Mouse (Mus musculus) heart, embryonic 16.5 days (tissue): Measurements from ENCODE around the gene Nup133. TPM values are rescaled to one million over a fixed set of nuclear protein-coding genes. Genes with fewer than 3 reads are reported as not detected.

Experiments
- ATAC-seq: fragments of 200-750 bp; cut with Nextera tagmentation; replicated peaks from 2 replicates; pipeline ENCODE4 v1.8.0; 2017; ENCODE audit warnings: moderate number of reproducible peaks; ENCODE audit not compliant: insufficient read depth, low FRiP score; ENCODE audit errors: extremely low read depth
- H3K27ac ChIP-seq: fragments of 300-500 bp; sonication (generic); 2 replicates; pipeline ENCODE4 v1.5.1; 2014; ENCODE audit warnings: mild to moderate bottlenecking, low read length, control low read depth, moderate library complexity
- H3K27me3 ChIP-seq: fragments of 300-500 bp; sonication (generic); 2 replicates; pipeline ENCODE4 v1.6.1; 2014; ENCODE audit warnings: low read length, mixed read lengths; ENCODE audit not compliant: control insufficient read depth, insufficient read depth
- H3K36me3 ChIP-seq: fragments of 300-500 bp; sonication (generic); 2 replicates; pipeline ENCODE4 v1.6.1; 2014; ENCODE audit not compliant: control insufficient read depth, insufficient read depth
- H3K4me1 ChIP-seq: fragments of 300-500 bp; sonication (generic); 2 replicates; pipeline ENCODE4 v1.6.1; 2014; ENCODE audit warnings: low read length, mixed read lengths; ENCODE audit not compliant: control insufficient read depth, insufficient read depth
- H3K4me2 ChIP-seq: fragments of 300-500 bp; sonication (generic); 2 replicates; pipeline ENCODE4 v1.6.1; 2014; ENCODE audit warnings: low read depth, mild to moderate bottlenecking, control low read depth, low read length
- H3K4me3 ChIP-seq: fragments of 300-500 bp; sonication (generic); 2 replicates; pipeline ENCODE4 v1.5.1; 2014; ENCODE audit warnings: mild to moderate bottlenecking, control low read depth, low read length
- H3K9ac ChIP-seq: fragments of 300-500 bp; sonication (generic); 2 replicates; pipeline ENCODE4 v1.6.1; 2014; ENCODE audit warnings: low read length, control low read depth
- H3K9me3 ChIP-seq: fragments of 300-500 bp; sonication (generic); replicated peaks from 2 replicates; pipeline ENCODE4 v1.6.1; 2016; ENCODE audit warnings: low read length; ENCODE audit not compliant: control insufficient read depth
- WGBS: fragments of 180-500 bp; shearing (Covaris S2); extraction: QIAGEN DNeasy Blood & Tissue Kit; methylation state at CpG from one replicate; pipeline ENCODE4 v1.1.7; 2014; 5-methylcytosine and 5-hydroxymethylcytosine counted together
- polyA plus RNA-seq: library from polyadenylated mRNA; unstranded; fragments of >200 nt; fragmentation: Nextera tagmentation; extraction: Ambion mirVana; gene quantifications from 2 replicates; pipeline ENCODE4 v1.2.1, GENCODE M21; 2015

The Nup133 gene
- polyA plus RNA-seq, 1 experiment from 2014 or later = 21.6 TPM

- Histone ChIP-seq H3K4me3 (peak overlapping the region; percentile 78), H3K27ac (peak overlapping the region; percentile 96), H3K27me3 (no peaks in the 10 kb centered on the region), H3K9me3 (no peaks in the 10 kb centered on the region), H3K4me1 (peaks cover 39% of the 10 kb centered on the region), H3K36me3 (no peaks in the 10 kb centered on the region), H3K9ac (peak overlapping the region; percentile 88), H3K4me2 (peak overlapping the region; percentile 79)
- WGBS = under 1% methylated on average over 48 of the region's 48 CpGs
- peak; percentile 21 for ATAC-seq
Measured at GRCm38 (mm10) chr8:123982291-123982793, 33.3 kb upstream of the Nup133 start.

GRCm38 (mm10) chr8:123981674-123982073, 32.6 kb upstream of the Nup133 start:
- WGBS = 37% methylated on average over 4 of the region's 4 CpGs
- no peaks in the 10 kb centered on the region for H3K36me3 ChIP-seq
- no peak overlapping the region for H3K27ac ChIP-seq
- H3K4me3 ChIP-seq = peak overlapping the region; percentile 78
- H3K4me1 ChIP-seq = peaks cover 39% of the 10 kb centered on the region
- no peak for ATAC-seq
- H3K9me3 ChIP-seq = no peaks in the 10 kb centered on the region
- H3K4me2 ChIP-seq = peak overlapping the region; percentile 79
- H3K27me3 ChIP-seq = no peaks in the 10 kb centered on the region
- peak overlapping the region; percentile 49; the same call in 1 of the 2 replicates for H3K9ac ChIP-seq

GRCm38 (mm10) chr8:123980239-123980638, 31.2 kb upstream of the Nup133 start:
- no peak overlapping the region for H3K9ac ChIP-seq
- no peak overlapping the region for H3K4me3 ChIP-seq
- ATAC-seq = no peak

GRCm38 (mm10) chr8:123978926-123979325, 29.9 kb upstream of the Nup133 start:
- Histone ChIP-seq H3K9me3 (no peaks in the 10 kb centered on the region), H3K4me2 (peak overlapping the region; percentile 53; the same call in 1 of the 2 replicates), H3K27ac (peak overlapping the region; percentile 72), H3K36me3 (0 out of 2 replicates have a peak, but pooled peaks cover 2% of the 10 kb centered on the region), H3K9ac (peak overlapping the region; percentile 30), H3K4me3 (no peak overlapping the region), H3K27me3 (no peaks in the 10 kb centered on the region), H3K4me1 (peaks cover 39% of the 10 kb centered on the region)
- 0 out of 2 replicates have a peak, but pooled peaks have one; percentile 2 for ATAC-seq
- 37% methylated on average over 8 of the region's 8 CpGs for WGBS

More at GRCm38 (mm10) chr8:123980239-123980638, 31.2 kb upstream of the Nup133 start:
- H3K27ac ChIP-seq = no peak overlapping the region
- no peak overlapping the region for H3K4me2 ChIP-seq
- H3K4me1 ChIP-seq = peaks cover 39% of the 10 kb centered on the region
- no peaks in the 10 kb centered on the region for H3K9me3 ChIP-seq
- H3K27me3 ChIP-seq = no peaks in the 10 kb centered on the region
- no peaks in the 10 kb centered on the region for H3K36me3 ChIP-seq
- WGBS = 64% methylated on average over 4 of the region's 4 CpGs

GRCm38 (mm10) chr8:123978166-123978838, 29.2 kb upstream of the Nup133 start:
- H3K4me1 ChIP-seq = peaks cover 34% of the 10 kb centered on the region
- peak overlapping the region; percentile 26; the same call in 1 of the 2 replicates for H3K4me3 ChIP-seq
- 0 out of 2 replicates have a peak, but pooled peaks have one; percentile 12 for ATAC-seq

GRCm38 (mm10) chr8:123977499-123977898, 28.4 kb upstream of the Nup133 start:
- peaks cover 33% of the 10 kb centered on the region for H3K4me1 ChIP-seq
- WGBS = 79% methylated on average over 4 of the region's 4 CpGs
- no peak overlapping the region; the same call in 1 of the 2 replicates for H3K9ac ChIP-seq
- H3K27me3 ChIP-seq = no peaks in the 10 kb centered on the region
- no peak overlapping the region for H3K4me2 ChIP-seq
- H3K27ac ChIP-seq = peak overlapping the region; percentile 72; the same call in 1 of the 2 replicates
- no peaks in the 10 kb centered on the region for H3K9me3 ChIP-seq
- no peak overlapping the region for H3K4me3 ChIP-seq
- H3K36me3 ChIP-seq = 0 out of 2 replicates have a peak, but pooled peaks cover 2% of the 10 kb centered on the region
- no peak for ATAC-seq

More at GRCm38 (mm10) chr8:123978166-123978838, 29.2 kb upstream of the Nup133 start:
- WGBS = 24% methylated on average over 14 of the region's 14 CpGs
- Histone ChIP-seq H3K9me3 (no peaks in the 10 kb centered on the region), H3K9ac (peak overlapping the region; percentile 30), H3K4me2 (peak overlapping the region; percentile 53), H3K36me3 (0 out of 2 replicates have a peak, but pooled peaks cover 2% of the 10 kb centered on the region), H3K27ac (peak overlapping the region; percentile 72), H3K27me3 (no peaks in the 10 kb centered on the region)

- Histone ChIP-seq H3K36me3 (0 out of 2 replicates have a peak, but pooled peaks cover 5% of the 10 kb centered on the region), H3K27me3 (no peaks in the 10 kb centered on the region), H3K4me1 (peaks cover 10% of the 10 kb centered on the region), H3K4me2 (no peak overlapping the region), H3K9ac (no peak overlapping the region), H3K4me3 (no peak overlapping the region), H3K27ac (no peak overlapping the region), H3K9me3 (no peaks in the 10 kb centered on the region)
- ATAC-seq = no peak
- WGBS = 71% methylated on average over 1 of the region's 1 CpGs
Measured at GRCm38 (mm10) chr8:123973495-123973894, 24.4 kb upstream of the Nup133 start.

- Histone ChIP-seq H3K9me3 (no peaks in the 10 kb centered on the region), H3K9ac (no peak overlapping the region), H3K4me1 (no peaks in the 10 kb centered on the region), H3K4me2 (no peak overlapping the region), H3K36me3 (peaks cover 16% of the 10 kb centered on the region), H3K27me3 (no peaks in the 10 kb centered on the region), H3K4me3 (no peak overlapping the region), H3K27ac (no peak overlapping the region)
- WGBS = 77% methylated on average over 2 of the region's 2 CpGs
- no peak for ATAC-seq
Measured at GRCm38 (mm10) chr8:123966896-123967295, 17.8 kb upstream of the Nup133 start.

GRCm38 (mm10) chr8:123961371-123961770, 12.3 kb upstream of the Nup133 start:
- H3K9me3 ChIP-seq = no peaks in the 10 kb centered on the region
- H3K36me3 ChIP-seq = peaks cover 32% of the 10 kb centered on the region
- no peak for ATAC-seq
- no peak overlapping the region for H3K9ac ChIP-seq
- H3K4me3 ChIP-seq = no peak overlapping the region
- H3K27me3 ChIP-seq = no peaks in the 10 kb centered on the region
- no peaks in the 10 kb centered on the region for H3K4me1 ChIP-seq
- no peak overlapping the region for H3K4me2 ChIP-seq
- 80% methylated on average over 1 of the region's 1 CpGs for WGBS
- no peak overlapping the region for H3K27ac ChIP-seq
